Mouse (Mus musculus): ENCODE measurements around the gene 1810030O07Rik. TPM values are rescaled to one million over a fixed set of nuclear protein-coding genes. Genes with fewer than 3 reads are reported as not detected.

The 1810030O07Rik gene
- total RNA-seq (2012; rRNA removed) = 31.4 and 32.7 TPM in 2 replicates
- 100 to 1,000 TPM in 1 of 2 experiments, 10 to 100 TPM in 1; 32.3 to 216 TPM for polyA plus RNA-seq (2012; ENCODE audit: insufficient read depth in 1 of 2, insufficient read length in 2 of 2, low read depth in 1 of 2, low replicate concordance in 2 of 2, missing spikeins in 1 of 2)

DNA sequence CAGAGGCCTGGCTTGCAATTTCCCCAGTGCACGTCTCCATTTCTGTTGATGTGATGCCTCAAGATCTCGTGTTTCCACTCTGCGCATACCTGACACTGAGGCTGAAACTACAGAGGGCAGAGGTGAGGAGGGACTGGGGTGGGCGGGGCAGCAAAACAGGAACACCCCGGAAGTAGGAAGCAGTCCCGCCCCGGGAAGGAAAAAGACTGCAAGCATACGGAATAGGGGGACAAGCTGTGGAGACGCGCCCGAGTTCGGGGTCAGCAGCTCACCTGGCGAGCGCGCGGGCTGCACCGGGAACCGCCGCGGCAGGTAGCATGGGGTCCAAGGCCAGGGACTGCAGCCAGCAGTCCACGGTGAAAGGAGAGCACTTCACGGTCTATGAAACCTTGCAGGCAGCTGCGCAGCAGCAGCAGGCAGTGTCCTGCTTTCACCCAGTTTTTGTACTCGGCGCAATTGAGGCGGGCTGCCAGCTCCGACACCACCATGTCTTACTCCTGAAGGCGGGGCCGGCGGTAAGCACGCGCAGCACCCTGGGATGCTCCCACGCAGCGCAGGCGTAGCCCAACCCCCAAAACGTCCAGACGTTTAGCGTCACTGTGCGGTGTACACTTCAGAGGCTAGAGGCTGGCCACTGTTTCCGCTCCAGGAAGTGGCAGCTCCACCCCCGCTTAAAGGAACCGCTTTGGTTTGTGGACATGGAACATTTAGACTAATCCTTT lies at the start of gene 1810030O07Rik:
TSS of gene 1810030O07Rik (minus strand) at position 615 of the 722 bp plus-strand sequence.
- Histone ChIP-seq H3K4me1 (ENCODE audit: control insufficient read depth in 1 of 2, insufficient read depth in 2 of 2, low read length in 2 of 2) (peaks cover 0 to 4% of the 10 kb centered on the region in 2 experiments; a peak in 1 of 4 replicates), H3K79me2 (ENCODE audit: control insufficient read depth, insufficient read depth, low read length, poor library complexity) (peaks cover 3% of the 10 kb centered on the region; the same call in 1 of the 2 replicates), H3K4me3 (ENCODE audit: control insufficient read depth in 1 of 2, insufficient read depth in 1 of 2, low read depth in 2 of 2, low read length in 2 of 2) (peak within 1 kb of the TSS; percentile 81 to 97), H3K9ac (ENCODE audit: control insufficient read depth, low read depth, low read length, poor library complexity, severe bottlenecking) (peak within 1 kb of the TSS; percentile 93), H3K36me3 (ENCODE audit: control insufficient read depth in 1 of 2, insufficient read depth in 2 of 2, low read length in 2 of 2) (peaks cover 13 to 17% of the 10 kb centered on the region in 2 experiments), H3K27ac (ENCODE audit: control insufficient read depth, low read depth, low read length) (peak within 1 kb of the TSS; percentile 90), H3K9me3 (replicated peaks; ENCODE audit: insufficient read depth, low read length) (no peaks in the 10 kb centered on the region), H3K27me3 (ENCODE audit: control insufficient read depth in 1 of 2, insufficient read depth in 2 of 2, low read length in 2 of 2) (no peaks in the 10 kb centered on the region)
- DNase-seq (ENCODE audit: low read depth, low spot score) = peak; percentile 97
- peak; percentile 8; the same call in 1 of the 2 replicates for TF ChIP-seq TCF12 (IDR thresholded peaks at IDR 0.05; ENCODE audit: low read depth, low read length)
- peak; percentile 3; the same call in 1 of the 2 replicates for TF ChIP-seq SMC3 (IDR thresholded peaks at IDR 0.05; ENCODE audit: low read depth, low read length)
- TF ChIP-seq POLR2AphosphoS2 (IDR thresholded peaks at IDR 0.05; ENCODE audit: low read length) = peak; percentile 98
- peak; percentile 63 for TF ChIP-seq NELFE (IDR thresholded peaks at IDR 0.05; ENCODE audit: low read depth, low read length)
- TF ChIP-seq JUND (IDR thresholded peaks at IDR 0.05; ENCODE audit: low read depth, low read length) = no peak
- peak; percentile 88 for TF ChIP-seq NRF1 (IDR thresholded peaks at IDR 0.05; ENCODE audit: insufficient read depth, low read depth, low read length, poor library complexity, severe bottlenecking)
- no peak for TF ChIP-seq USF1 (IDR thresholded peaks at IDR 0.05; ENCODE audit: low read depth, low read length)
- TF ChIP-seq POLR2A (IDR thresholded peaks at IDR 0.05; ENCODE audit: control insufficient read depth in 1 of 2, insufficient read depth in 1 of 2, low read depth in 1 of 2, low read length in 2 of 2, poor library complexity in 1 of 2) = peak; percentile 63 to 90; a peak in 3 of 4 replicates
- TF ChIP-seq ELF1 (IDR thresholded peaks at IDR 0.05; ENCODE audit: low read depth, low read length) = peak; percentile 92
- TF ChIP-seq ZMIZ1 (IDR thresholded peaks at IDR 0.05; ENCODE audit: low read depth, low read length) = peak; percentile 91
- no peak for TF ChIP-seq CHD1 (IDR thresholded peaks at IDR 0.05; ENCODE audit: low read depth, low read length)
- 0 out of 2 replicates have a peak, but pooled peaks have one; percentile 53 for TF ChIP-seq MXI1 (IDR thresholded peaks at IDR 0.05; ENCODE audit: low read depth, low read length)
- peak; percentile 86 for TF ChIP-seq HCFC1 (IDR thresholded peaks at IDR 0.05; ENCODE audit: low read depth, low read length)
- peak; percentile 37; the same call in 1 of the 2 replicates for TF ChIP-seq POLR2AphosphoS5 (IDR thresholded peaks at IDR 0.05; ENCODE audit: borderline replicate concordance, low read depth, low read length)
- no peak for TF ChIP-seq USF2 (IDR thresholded peaks at IDR 0.05; ENCODE audit: borderline replicate concordance in 1 of 2, insufficient read depth in 1 of 2, low read depth in 1 of 2, low read length in 2 of 2)
- peak; percentile 47; the same call in 1 of the 2 replicates for TF ChIP-seq MYC (IDR thresholded peaks at IDR 0.05; ENCODE audit: low read depth, low read length)
- TF ChIP-seq TBP (IDR thresholded peaks at IDR 0.05; ENCODE audit: low read depth, low read length) = peak; percentile 48; the same call in 1 of the 2 replicates
- TF ChIP-seq SIN3A (IDR thresholded peaks at IDR 0.05; ENCODE audit: low read length) = peak; percentile 88
- peak; percentile 49 for TF ChIP-seq MAX (IDR thresholded peaks at IDR 0.05; ENCODE audit: low read length)

All from MEL (cell line).